26 mouse cellular contexts compared by ENCODE assay signal in the genomic region with DNA sequence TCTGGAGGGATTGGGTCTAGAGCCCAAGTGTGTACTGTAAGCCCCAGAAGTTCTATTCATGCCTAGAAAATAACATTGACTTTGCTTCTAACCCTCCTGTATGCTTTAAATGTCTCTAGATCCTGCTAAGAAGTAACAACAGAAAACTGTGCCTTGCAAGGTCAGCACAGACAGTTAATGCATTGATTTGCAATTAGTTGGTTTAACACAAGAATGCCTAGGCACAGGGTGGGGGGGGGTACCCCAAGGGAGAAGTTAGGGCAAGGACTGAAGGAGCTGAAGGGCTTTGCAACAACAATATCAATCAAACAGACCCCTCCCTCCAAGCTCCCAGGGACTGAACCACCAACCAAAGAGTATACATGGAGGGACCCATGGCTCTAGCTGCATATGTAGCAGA. TPM values are rescaled to one million over a fixed set of nuclear protein-coding genes. Genes with fewer than 3 reads are reported as not detected.
"Had no signal": no experiment of that assay in that cellular context is flagged by ENCODE, and none has a peak within 500 bp of the region (broad histone marks: within the 10 kb centered on the region; RNA-seq: fewer than 3 reads in every experiment).

No protein-coding gene starts in this region.

- DNase-seq: cerebellum, adult 9-11 months; cerebellum, postnatal 10 days; cerebellum, postnatal 14 days; cerebellum, postnatal 25 days; cerebellum, postnatal 36 days; embryo, embryonic 11 days; forebrain, postnatal 0 days; gastrocnemius, adult 2 months; gastrocnemius, postnatal 10 days; gastrocnemius, postnatal 14 days; gastrocnemius, postnatal 25 days; gastrocnemius, postnatal 36 days; heart, adult 11 months; heart, adult 18-20 months had no signal

- H3K27me3 ChIP-seq: embryonic facial prominence, embryonic 12.5 days; embryonic facial prominence, embryonic 13.5 days; embryonic facial prominence, embryonic 15.5 days; forebrain, embryonic 12.5 days; forebrain, embryonic 13.5 days; forebrain, embryonic 15.5 days had no signal

- H3K27ac ChIP-seq: embryonic facial prominence, embryonic 10.5 days; embryonic facial prominence, embryonic 12.5 days; embryonic facial prominence, embryonic 13.5 days; embryonic facial prominence, embryonic 15.5 days; forebrain, embryonic 10.5 days; forebrain, embryonic 12.5 days; forebrain, embryonic 13.5 days; forebrain, embryonic 15.5 days; gastrocnemius, adult 2 months; heart, embryonic 10.5 days had no signal

- H3K9ac ChIP-seq: embryonic facial prominence, embryonic 12.5 days; embryonic facial prominence, embryonic 13.5 days; embryonic facial prominence, embryonic 15.5 days; forebrain, embryonic 12.5 days; forebrain, embryonic 13.5 days; forebrain, embryonic 15.5 days; forebrain, postnatal 0 days had no signal

- H3K9me3 ChIP-seq: embryonic facial prominence, embryonic 10.5 days; embryonic facial prominence, embryonic 12.5 days; embryonic facial prominence, embryonic 13.5 days; embryonic facial prominence, embryonic 15.5 days; forebrain, embryonic 10.5 days; forebrain, embryonic 12.5 days; forebrain, embryonic 13.5 days; forebrain, embryonic 15.5 days; heart, embryonic 10.5 days had no signal

- H3K4me3 ChIP-seq: embryonic facial prominence, embryonic 10.5 days; embryonic facial prominence, embryonic 12.5 days; embryonic facial prominence, embryonic 13.5 days; embryonic facial prominence, embryonic 15.5 days; erythroblast, embryonic 14.5 days; forebrain, embryonic 10.5 days; forebrain, embryonic 12.5 days; forebrain, embryonic 13.5 days; forebrain, embryonic 15.5 days; gastrocnemius, adult 2 months; heart, embryonic 10.5 days had no signal

- H3K36me3 ChIP-seq: embryonic facial prominence, embryonic 10.5 days; embryonic facial prominence, embryonic 12.5 days; embryonic facial prominence, embryonic 13.5 days; embryonic facial prominence, embryonic 15.5 days; forebrain, embryonic 10.5 days; forebrain, embryonic 12.5 days; forebrain, embryonic 15.5 days; heart, embryonic 10.5 days had no signal

RNA-seq across cellular contexts. Expression of gene Sox11, which starts 47.1 kb away (rescaled TPM):
- total RNA-seq: common myeloid progenitor, adult 5-6 weeks; granulocyte monocyte progenitor cell, adult 5-6 weeks; heart, adult 18-20 months had no signal
- polyA plus RNA-seq: erythroblast, embryonic 14.5 days had no signal
